Mouse (Mus musculus) myocyte (in vitro differentiated cells): ENCODE data around the gene Pamr1.

Experiments used
- CEBPB ChIP-seq: IDR thresholded peaks from 2 replicates; pipeline ENCODE4 v1.6.1; 2011; ENCODE audit warnings: mild to moderate bottlenecking, moderate library complexity; ENCODE audit not compliant: poor library complexity, insufficient read depth, severe bottlenecking
- E2F4 ChIP-seq: IDR thresholded peaks from one replicate; pipeline ENCODE4 v1.6.1; 2011; ENCODE audit warnings: mild to moderate bottlenecking, control low read depth, moderate library complexity; ENCODE audit not compliant: insufficient read depth
- MAX ChIP-seq: IDR thresholded peaks from one replicate; pipeline ENCODE4 v1.6.1; 2011; ENCODE audit warnings: low read depth, mild to moderate bottlenecking, control low read depth
- MYOD1 ChIP-seq, 3 experiments: IDR thresholded peaks; one replicate each; pipeline ENCODE4 v1.6.1; 2011; ENCODE audit warnings: control low read depth in 2 of 3, low read depth in 2 of 3, mild to moderate bottlenecking in 2 of 3, moderate library complexity in 1 of 3; ENCODE audit not compliant: insufficient read length in 2 of 3, control insufficient read depth in 1 of 3
- POLR2A ChIP-seq: IDR thresholded peaks from one replicate; pipeline ENCODE4 v1.6.1; 2011; ENCODE audit warnings: low read depth, mild to moderate bottlenecking, control low read depth, moderate library complexity; ENCODE audit not compliant: insufficient read length
- POLR2AphosphoS2 ChIP-seq: IDR thresholded peaks from one replicate; pipeline ENCODE4 v1.6.1; 2011; ENCODE audit warnings: low read depth, control low read depth; ENCODE audit not compliant: insufficient read length
- SRF ChIP-seq: IDR thresholded peaks from one replicate; pipeline ENCODE4 v1.6.1; 2011; ENCODE audit warnings: low read depth; ENCODE audit not compliant: control insufficient read depth, insufficient read length
- TCF12 ChIP-seq: IDR thresholded peaks from one replicate; pipeline ENCODE4 v1.6.1; 2011; ENCODE audit warnings: mild to moderate bottlenecking, control low read depth; ENCODE audit not compliant: poor library complexity, insufficient read depth, severe bottlenecking
- USF1 ChIP-seq: IDR thresholded peaks from one replicate; pipeline ENCODE4 v1.6.1; 2011; ENCODE audit warnings: low read depth, mild to moderate bottlenecking, control low read depth, moderate library complexity

DNA sequence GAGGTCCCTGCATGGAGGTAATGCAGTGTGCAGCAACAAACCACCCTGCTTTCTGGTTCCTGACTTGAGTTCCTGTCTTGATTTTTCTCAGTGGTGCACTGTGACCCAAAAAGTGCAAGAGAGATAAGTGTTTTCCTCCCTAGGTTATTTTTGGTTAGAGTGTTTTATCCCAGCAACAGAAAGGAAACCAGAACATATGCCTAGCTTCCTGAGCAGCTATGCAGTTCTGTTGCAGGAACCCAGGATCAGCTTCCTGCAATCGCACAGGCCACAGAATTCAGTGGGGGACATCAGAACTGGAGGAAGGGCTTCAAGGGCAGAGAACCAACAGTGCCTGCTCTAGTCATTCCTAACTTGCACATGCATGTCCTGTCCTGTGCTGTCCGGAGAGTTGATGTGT lies 66.8 kb downstream of the Pamr1 start:
- TF ChIP-seq E2F4 (no peak), MYOD1 (IDR thresholded peaks at IDR 0.05; ENCODE audit: control insufficient read depth in 1 of 3, insufficient read length in 2 of 3, low read depth in 2 of 3) (no peak), TCF12 (no peak), MAX (no peak), POLR2A (no peak), USF1 (no peak), CEBPB (no peak), POLR2AphosphoS2 (no peak), SRF (no peak)
